In genomic region chr13:41457030-41457797, GRCm38 (mm10) we compare ENCODE assay signal across 12 mouse cellular contexts. TPM values are rescaled to one million over a fixed set of nuclear protein-coding genes. Genes with fewer than 3 reads are reported as not detected.
A peak's percentile ranks its signal among the peaks of the same experiment; 100 is the strongest.
DNase-seq lines count a peak whose midpoint lies in the region; ATAC-seq and TF ChIP-seq lines count a peak whose summit lies in the region.
"Had no signal": no experiment of that assay in that cellular context is flagged by ENCODE, and none has a peak within 500 bp of the region (broad histone marks: within the 10 kb centered on the region; RNA-seq: fewer than 3 reads in every experiment).

No protein-coding gene starts in this region.

- H3K4me3 ChIP-seq in heart, postnatal 0 days (ENCODE audit: low read depth, low read length), result no peak overlapping the region
- H3K4me3 ChIP-seq in embryonic facial prominence, embryonic 12.5 days, result no peak overlapping the region
- no peak overlapping the region for H3K4me3 ChIP-seq in limb, embryonic 14.5 days (replicated peaks; ENCODE audit: low read length)

- TF ChIP-seq POLR2A in limb, embryonic 14.5 days (IDR thresholded peaks at IDR 0.05; ENCODE audit: borderline replicate concordance, extremely low read depth, insufficient read depth, insufficient read length), result no peak

- intact Hi-C loops in heart, postnatal 14 days (cut with DNase I), result loop anchor here (5.0 kb wide), 1 partner anchor 100 kb away; no protein-coding TSS in a partner anchor
- intact Hi-C loops in left cerebral cortex, postnatal 4 days (cut with DNase I), result no loop called here

- in situ Hi-C loops in Patski (cut with MboI; ENCODE audit: low pct_unique_long_range_greater_than_20kb), result no loop called here

- 50% methylated on average over 7 of the region's 7 CpGs for WGBS in heart, postnatal 0 days
- WGBS in embryonic facial prominence, embryonic 12.5 days, result 67% methylated on average over 7 of the region's 7 CpGs
- WGBS in limb, embryonic 14.5 days, result 54% methylated on average over 7 of the region's 7 CpGs

- TF ChIP-seq CTCF in heart, postnatal 0 days (IDR thresholded peaks at IDR 0.05; ENCODE audit: low read depth), result no peak
- no peak for TF ChIP-seq CTCF in Patski (IDR thresholded peaks at IDR 0.05)

- H3K27me3 ChIP-seq in heart, postnatal 0 days (ENCODE audit: control insufficient read depth, insufficient read depth, low read length), result peaks cover 82% of the 10 kb centered on the region
- no peaks in the 10 kb centered on the region for H3K27me3 ChIP-seq in Patski
- H3K27me3 ChIP-seq in embryonic facial prominence, embryonic 12.5 days, result no peaks in the 10 kb centered on the region
- no peaks in the 10 kb centered on the region for H3K27me3 ChIP-seq in limb, embryonic 14.5 days (ENCODE audit: control insufficient read depth, insufficient read depth, low read length)

- H3K27ac ChIP-seq in heart, postnatal 0 days (ENCODE audit: low read depth), result 0 out of 2 replicates have a peak overlapping the region, but pooled peaks have one; percentile 16
- H3K27ac ChIP-seq in embryonic facial prominence, embryonic 12.5 days, result peak overlapping the region; percentile 46; the same call in 1 of the 2 replicates
- H3K27ac ChIP-seq in limb, embryonic 14.5 days (replicated peaks; ENCODE audit: low read depth, low read length), result no peak overlapping the region

- H3K9me3 ChIP-seq in heart, postnatal 0 days (replicated peaks; ENCODE audit: control insufficient read depth, low read length), result no peaks in the 10 kb centered on the region
- H3K9me3 ChIP-seq in embryonic facial prominence, embryonic 12.5 days, result no peaks in the 10 kb centered on the region
- no peaks in the 10 kb centered on the region for H3K9me3 ChIP-seq in limb, embryonic 14.5 days (ENCODE audit: control insufficient read depth, low read length)

- H3K9ac ChIP-seq in heart, postnatal 0 days (replicated peaks; ENCODE audit: low read depth, low read length), result no peak overlapping the region
- no peak overlapping the region for H3K9ac ChIP-seq in embryonic facial prominence, embryonic 12.5 days
- no peak overlapping the region for H3K9ac ChIP-seq in limb, embryonic 14.5 days (ENCODE audit: low read depth, low read length, severe bottlenecking)
- H3K9ac ChIP-seq: forebrain, postnatal 0 days had no signal

- peak; percentile 36; the same call in 1 of the 2 replicates for ATAC-seq in heart, postnatal 0 days (ENCODE audit: insufficient read depth, low read depth)
- peak; percentile 8 for ATAC-seq in Patski
- ATAC-seq in embryonic facial prominence, embryonic 12.5 days (ENCODE audit: insufficient number of reproducible peaks, insufficient read depth, low FRiP score, low TSS enrichment), result no peak
- ATAC-seq in limb, embryonic 14.5 days (ENCODE audit: low FRiP score, low read depth), result no peak

- DNase-seq in heart, postnatal 0 days (ENCODE audit: low spot score), result peak; percentile 33
- no peak for DNase-seq in heart, postnatal 14 days
- no peak for DNase-seq in Patski (ENCODE audit: low read depth, low spot score)
- peak; percentile 48 for DNase-seq in limb, embryonic 14.5 days (ENCODE audit: low spot score)
- no peak for DNase-seq in left cerebral cortex, postnatal 4 days
- no peak for DNase-seq in B cell, adult 2 months
- no peak for DNase-seq in frontal cortex, adult 2 months (ENCODE audit: extremely low spot score in 1 of 2, low spot score in 1 of 2)
- DNase-seq: adrenal gland, postnatal 14 days; cerebellum, postnatal 10 days; forebrain, postnatal 0 days; thymus, adult 2 months had no signal

- CTCF ChIA-PET in Patski (lab: Charles Lee), result interaction anchor here (0.9 kb wide), 1 partner anchor 154 kb away, joined by 3 read pairs; no protein-coding TSS in a partner anchor

- no peak overlapping the region for H3K4me2 ChIP-seq in heart, postnatal 0 days (ENCODE audit: low read depth, low read length)
- H3K4me2 ChIP-seq in embryonic facial prominence, embryonic 12.5 days (replicated peaks), result no peak overlapping the region
- no peak overlapping the region for H3K4me2 ChIP-seq in limb, embryonic 14.5 days (replicated peaks; ENCODE audit: low read depth, low read length, severe bottlenecking)

- POLR2A ChIA-PET in Patski (lab: Charles Lee), result no interaction called here

- TF ChIP-seq EP300 in heart, postnatal 0 days (IDR thresholded peaks at IDR 0.05; ENCODE audit: low read depth), result peak; percentile 48; the same call in 1 of the 2 replicates

- no peaks in the 10 kb centered on the region for H3K36me3 ChIP-seq in heart, postnatal 0 days (replicated peaks; ENCODE audit: control insufficient read depth, insufficient read depth, low read length)
- H3K36me3 ChIP-seq in embryonic facial prominence, embryonic 12.5 days, result no peaks in the 10 kb centered on the region
- no peaks in the 10 kb centered on the region for H3K36me3 ChIP-seq in limb, embryonic 14.5 days (ENCODE audit: control insufficient read depth, insufficient read depth, low read length)

- peaks cover 7% of the 10 kb centered on the region for H3K4me1 ChIP-seq in heart, postnatal 0 days (ENCODE audit: control insufficient read depth, insufficient read depth)
- H3K4me1 ChIP-seq in embryonic facial prominence, embryonic 12.5 days, result peaks cover 20% of the 10 kb centered on the region
- H3K4me1 ChIP-seq in limb, embryonic 14.5 days (ENCODE audit: control insufficient read depth, insufficient read depth, low read length), result peaks cover 19% of the 10 kb centered on the region

RNA-seq across cellular contexts. Expression of gene Nedd9, which starts 29.9 kb away (rescaled TPM):
- 28.2 and 42.6 TPM in 2 replicates for total RNA-seq in heart, postnatal 0 days (2014; rRNA removed; ENCODE audit: low replicate concordance)
- polyA plus RNA-seq in heart, postnatal 0 days (2015; fragmentation: Nextera tagmentation; extraction: Ambion mirVana), result 9.0 and 10.1 TPM in 2 replicates
- 10 to 100 TPM; 29.3 to 35.2 TPM for total RNA-seq in heart, postnatal 14 days (2021)
- 21.2 TPM for polyA plus RNA-seq in Patski (2021)
- polyA plus RNA-seq in embryonic facial prominence, embryonic 12.5 days (2016; fragmentation: Nextera tagmentation; extraction: Ambion mirVana), result 20.6 and 22.8 TPM in 2 replicates
- polyA plus RNA-seq in limb, embryonic 14.5 days (2012; rRNA removed), result 23.5 and 23.9 TPM in 2 replicates
- 41.5 TPM in 2 replicates for polyA plus RNA-seq in limb, embryonic 14.5 days (2014; fragmentation: Nextera tagmentation; extraction: Ambion mirVana)
- 10 to 100 TPM; 19.8 to 21.0 TPM for total RNA-seq in left cerebral cortex, postnatal 4 days (2021)
- polyA plus RNA-seq in frontal cortex, adult 2 months (2012; rRNA removed), result 4.4 and 4.9 TPM in 2 replicates

Comparison
In these comparisons a context has a peak if more than half of its experiments do, and no peak if none do; other contexts are left out.
1. DNase-seq: peak in heart, postnatal 0 days (single experiment) and limb, embryonic 14.5 days (single experiment); none in heart, postnatal 14 days (0 of 2), Patski (single experiment), left cerebral cortex, postnatal 4 days (single experiment), B cell, adult 2 months (0 of 2) and frontal cortex, adult 2 months (0 of 2).
2. ATAC-seq: peak in heart, postnatal 0 days (single experiment) and Patski (single experiment); none in embryonic facial prominence, embryonic 12.5 days (single experiment) and limb, embryonic 14.5 days (single experiment).